Mouse (Mus musculus): ENCODE data around the gene Prdx2.

DNA sequence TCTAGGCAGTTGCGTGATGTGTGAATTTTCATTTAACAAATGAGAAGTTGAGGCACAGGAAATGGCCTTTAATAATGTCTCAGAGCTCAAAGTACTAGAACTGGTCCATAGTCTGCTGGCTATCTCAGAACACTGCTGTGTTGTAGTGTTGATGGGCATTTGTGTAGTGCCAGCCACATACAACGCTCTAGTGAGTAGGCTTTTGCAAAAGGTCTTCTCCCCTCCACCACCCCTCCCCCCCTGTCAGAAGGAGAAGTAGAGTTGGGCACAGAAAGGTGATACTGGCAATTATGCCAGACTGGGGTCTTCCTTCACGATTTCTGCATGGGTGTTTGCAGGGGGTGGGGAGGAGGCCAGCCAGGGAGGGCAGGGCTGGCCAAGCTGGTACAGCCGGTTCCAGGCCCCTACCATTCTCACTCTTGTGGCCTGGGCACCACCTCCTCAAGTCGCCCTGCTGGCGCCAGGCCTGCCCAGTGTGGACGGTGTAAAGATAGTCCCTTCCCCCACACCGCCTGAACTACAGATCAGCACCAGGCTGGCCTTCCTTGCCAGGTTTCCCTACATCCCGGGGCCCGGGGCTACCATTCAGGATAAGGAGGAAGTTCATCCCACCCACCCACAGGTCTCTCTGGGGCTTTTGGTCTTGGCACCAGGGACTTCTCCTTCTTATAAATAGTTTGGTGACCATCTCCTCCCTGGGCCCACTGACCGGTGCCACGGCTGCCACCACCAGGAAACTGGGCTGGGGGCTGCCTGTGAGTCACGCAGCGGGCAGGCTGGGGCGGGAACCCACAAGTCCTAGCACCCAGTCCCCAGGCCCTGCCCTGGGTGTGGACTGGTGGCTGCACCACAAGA lies 12.5 kb downstream of the Prdx2 start:
- TF ChIP-seq CTCF (IDR thresholded peaks at IDR 0.05; ENCODE audit: extremely low read depth, insufficient read depth, insufficient read length, insufficient replicate concordance) (no peak), POLR2A (IDR thresholded peaks at IDR 0.05; ENCODE audit: low read depth, low read length) (no peak)

Measured in spleen, adult 2 months (tissue).